Mouse (Mus musculus) thymus, adult 2 months (tissue): ENCODE results near the gene Hoxc8.

ENCODE experiments used
- CTCF ChIP-seq: fragments of 200-500 bp; IDR thresholded peaks from 2 replicates; pipeline ENCODE4 v1.5.1; 2012; ENCODE audit warnings: mild to moderate bottlenecking, control low read depth, low read length, moderate library complexity, borderline replicate concordance; ENCODE audit not compliant: control insufficient read depth, poor library complexity, insufficient read depth; ENCODE audit errors: extremely low read depth
- POLR2A ChIP-seq: fragments of 200-500 bp; IDR thresholded peaks from 2 replicates; pipeline ENCODE4 v1.6.1; 2012; ENCODE audit warnings: mild to moderate bottlenecking, low read length, control low read depth, moderate library complexity; ENCODE audit not compliant: control insufficient read depth, poor library complexity, insufficient read depth; ENCODE audit errors: extremely low read depth

DNA sequence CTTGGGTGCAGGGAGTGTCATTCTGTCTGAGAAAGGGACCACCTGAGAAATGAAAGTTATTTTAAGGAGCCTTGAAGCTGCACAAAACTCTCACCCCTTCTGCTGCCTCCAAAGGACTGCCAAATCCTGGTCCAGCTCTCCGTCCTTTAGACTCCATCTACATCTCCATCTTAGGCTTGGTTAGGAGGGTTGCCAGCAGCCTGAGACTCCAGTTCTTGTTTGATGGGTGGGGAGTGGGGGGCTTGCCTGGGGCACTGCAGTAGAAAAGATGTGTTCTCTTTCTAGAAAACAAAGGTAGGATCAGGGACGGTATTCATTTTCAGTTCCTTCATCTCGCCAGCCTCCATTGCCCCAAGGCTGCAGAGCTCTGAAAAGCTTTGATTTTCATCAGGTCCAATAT, 7.0 kb downstream of the Hoxc8 start:
- TF ChIP-seq CTCF (no peak), POLR2A (no peak)
